Mouse (Mus musculus) megakaryocyte, embryonic 14.5 days (primary cell): ENCODE data around the gene Palm. TPM values are rescaled to one million over a fixed set of nuclear protein-coding genes. Genes with fewer than 3 reads are reported as not detected.

Experiments used
- H3K27me3 ChIP-seq: replicated peaks from 2 replicates; pipeline ENCODE3; 2012; ENCODE audit warnings: inconsistent platforms
- H3K36me3 ChIP-seq: replicated peaks from 2 replicates; pipeline ENCODE3; 2012; ENCODE audit warnings: low read length, inconsistent platforms, mixed read lengths
- H3K4me1 ChIP-seq: 2 replicates; pipeline ENCODE4 v1.6.1; 2012; ENCODE audit warnings: inconsistent platforms
- H3K4me3 ChIP-seq: replicated peaks from 2 replicates; pipeline ENCODE3; 2012; ENCODE audit warnings: moderate library complexity, mild to moderate bottlenecking, inconsistent platforms
- H3K9me3 ChIP-seq: 2 replicates; pipeline ENCODE4 v1.6.1; 2012; ENCODE audit warnings: inconsistent platforms
- FLI1 ChIP-seq: IDR thresholded peaks from 2 replicates; pipeline ENCODE4 v1.6.1; 2012; ENCODE audit warnings: low read length, inconsistent platforms, mixed read lengths
- GATA1 ChIP-seq: IDR thresholded peaks from 3 replicates; pipeline ENCODE4 v1.6.1; 2012; ENCODE audit warnings: mixed read lengths, low read length, inconsistent platforms, borderline replicate concordance
- polyA plus RNA-seq: library from polyadenylated mRNA; stranded (reverse); fragments of >175 nt; gene quantifications from 2 replicates; pipeline ENCODE4 v1.2.3, GENCODE M21; 2012; ENCODE audit warnings: low replicate concordance; ENCODE audit not compliant: insufficient read depth

Palm gene
- polyA plus RNA-seq, 1 experiment, result 39.0 TPM

- H3K4me3 ChIP-seq, result no peak overlapping the region
- peaks cover 26% of the 10 kb centered on the region for H3K27me3 ChIP-seq
- TF ChIP-seq FLI1 (no peak), GATA1 (no peak)
- H3K4me1 ChIP-seq, result peaks cover 35% of the 10 kb centered on the region
- H3K36me3 ChIP-seq, result peaks cover 12% of the 10 kb centered on the region
- no peaks in the 10 kb centered on the region for H3K9me3 ChIP-seq
Measured at GRCm38 (mm10) chr10:79808728-79809127, 15.4 kb downstream of the Palm start.

GRCm38 (mm10) chr10:79811736-79812637 lies 18.6 kb downstream of the Palm start:
- Histone ChIP-seq H3K4me1 (peaks cover 27% of the 10 kb centered on the region), H3K9me3 (no peaks in the 10 kb centered on the region), H3K27me3 (peaks cover 18% of the 10 kb centered on the region), H3K36me3 (peaks cover 20% of the 10 kb centered on the region), H3K4me3 (no peak overlapping the region)
- TF ChIP-seq FLI1, result no peak
- TF ChIP-seq GATA1, result no peak

GRCm38 (mm10) chr10:79814271-79814842 lies 21.0 kb downstream of the Palm start:
- TF ChIP-seq FLI1 (no peak), GATA1 (no peak)
- Histone ChIP-seq H3K4me1 (peaks cover 13% of the 10 kb centered on the region), H3K4me3 (no peak overlapping the region), H3K27me3 (peaks cover 26% of the 10 kb centered on the region), H3K36me3 (peaks cover 16% of the 10 kb centered on the region), H3K9me3 (no peaks in the 10 kb centered on the region)

GRCm38 (mm10) chr10:79815671-79816494 lies 22.5 kb downstream of the Palm start:
- Histone ChIP-seq H3K36me3 (peaks cover 24% of the 10 kb centered on the region), H3K4me1 (peaks cover 17% of the 10 kb centered on the region), H3K4me3 (no peak overlapping the region), H3K27me3 (peaks cover 35% of the 10 kb centered on the region), H3K9me3 (no peaks in the 10 kb centered on the region)
- no peak for TF ChIP-seq FLI1
- TF ChIP-seq GATA1, result no peak

GRCm38 (mm10) chr10:79817111-79817510 lies 23.7 kb downstream of the Palm start:
- Histone ChIP-seq H3K9me3 (no peaks in the 10 kb centered on the region), H3K4me1 (peaks cover 14% of the 10 kb centered on the region), H3K36me3 (peaks cover 24% of the 10 kb centered on the region), H3K27me3 (peaks cover 39% of the 10 kb centered on the region), H3K4me3 (no peak overlapping the region)
- no peak for TF ChIP-seq GATA1

- Histone ChIP-seq H3K27me3 (peaks cover 39% of the 10 kb centered on the region), H3K4me1 (peaks cover 20% of the 10 kb centered on the region), H3K36me3 (peaks cover 24% of the 10 kb centered on the region), H3K4me3 (no peak overlapping the region), H3K9me3 (no peaks in the 10 kb centered on the region)
- TF ChIP-seq FLI1 (no peak), GATA1 (no peak)
Measured at GRCm38 (mm10) chr10:79818225-79818624, 24.9 kb downstream of the Palm start.

- TF ChIP-seq GATA1 (no peak), FLI1 (no peak)
Measured at GRCm38 (mm10) chr10:79819606-79820005, 26.2 kb downstream of the Palm start.

GRCm38 (mm10) chr10:79820277-79820676 lies 26.9 kb downstream of the Palm start:
- Histone ChIP-seq H3K27me3 (peaks cover 34% of the 10 kb centered on the region), H3K36me3 (peaks cover 21% of the 10 kb centered on the region), H3K9me3 (no peaks in the 10 kb centered on the region), H3K4me1 (peaks cover 38% of the 10 kb centered on the region), H3K4me3 (no peak overlapping the region)
- no peak for TF ChIP-seq GATA1
- TF ChIP-seq FLI1, result no peak

More at GRCm38 (mm10) chr10:79819606-79820005, 26.2 kb downstream of the Palm start:
- no peak overlapping the region for H3K4me3 ChIP-seq
- H3K9me3 ChIP-seq, result no peaks in the 10 kb centered on the region
- H3K4me1 ChIP-seq, result peaks cover 34% of the 10 kb centered on the region
- H3K27me3 ChIP-seq, result peaks cover 37% of the 10 kb centered on the region
- H3K36me3 ChIP-seq, result peaks cover 24% of the 10 kb centered on the region

- Histone ChIP-seq H3K4me1 (peaks cover 42% of the 10 kb centered on the region), H3K36me3 (peaks cover 16% of the 10 kb centered on the region), H3K9me3 (peaks cover 3% of the 10 kb centered on the region), H3K27me3 (peaks cover 37% of the 10 kb centered on the region), H3K4me3 (no peak within 1 kb of the TSS)
- TF ChIP-seq GATA1 (no peak), FLI1 (no peak)
Measured at GRCm38 (mm10) chr10:79820782-79821181, 27.4 kb downstream of the Palm start, which contains the start of gene Misp. Gene Misp, plus strand, starts transcription at chr10:79820989.
